Mouse (Mus musculus): ENCODE results near the gene Mgat5. TPM values are rescaled to one million over a fixed set of nuclear protein-coding genes. Genes with fewer than 3 reads are reported as not detected.

Gene Mgat5
- polyA plus RNA-seq, 1 experiment: 4.9 TPM

- H3K27me3 ChIP-seq (ENCODE audit: control insufficient read depth, insufficient read depth, low read length): no peaks in the 10 kb centered on the region
- peak overlapping the region; percentile 97 for H3K27ac ChIP-seq (ENCODE audit: insufficient read depth, low read length)
- peaks cover 8% of the 10 kb centered on the region; the same call in 1 of the 2 replicates for H3K4me1 ChIP-seq (ENCODE audit: control insufficient read depth, insufficient read depth, insufficient read length)
- H3K36me3 ChIP-seq (ENCODE audit: control insufficient read depth, insufficient read depth, low read length): no peaks in the 10 kb centered on the region
- WGBS: under 1% methylated on average over 24 of the region's 24 CpGs
- TF ChIP-seq POLR2A (IDR thresholded peaks at IDR 0.05; ENCODE audit: low read depth, low read length) (no peak), CTCF (IDR thresholded peaks at IDR 0.05; ENCODE audit: extremely low read depth, insufficient read depth, insufficient read length, insufficient replicate concordance) (no peak)
- H3K4me3 ChIP-seq (ENCODE audit: extremely low read depth, insufficient read depth, insufficient read length): peak overlapping the region; percentile 99
- no peak for DNase-seq (ENCODE audit: low read depth in 1 of 2, low spot score in 2 of 2)
Measured at GRCm38 (mm10) chr1:127205501-127206019, 745 bp downstream of the Mgat5 start.

GRCm38 (mm10) chr1:127206020-127206641 lies 1.3 kb downstream of the Mgat5 start:
- no peaks in the 10 kb centered on the region for H3K36me3 ChIP-seq (ENCODE audit: control insufficient read depth, insufficient read depth, low read length)
- TF ChIP-seq POLR2A (IDR thresholded peaks at IDR 0.05; ENCODE audit: low read depth, low read length) (no peak), CTCF (IDR thresholded peaks at IDR 0.05; ENCODE audit: extremely low read depth, insufficient read depth, insufficient read length, insufficient replicate concordance) (no peak)
- peak overlapping the region; percentile 99 for H3K4me3 ChIP-seq (ENCODE audit: extremely low read depth, insufficient read depth, insufficient read length)
- under 1% methylated on average over 39 of the region's 39 CpGs for WGBS
- no peaks in the 10 kb centered on the region for H3K27me3 ChIP-seq (ENCODE audit: control insufficient read depth, insufficient read depth, low read length)
- peak overlapping the region; percentile 97; the same call in 1 of the 2 replicates for H3K27ac ChIP-seq (ENCODE audit: insufficient read depth, low read length)
- peaks cover 8% of the 10 kb centered on the region; the same call in 1 of the 2 replicates for H3K4me1 ChIP-seq (ENCODE audit: control insufficient read depth, insufficient read depth, insufficient read length)
- DNase-seq (ENCODE audit: low read depth in 1 of 2, low spot score in 2 of 2): peak in 1 of 2 experiments; percentile 43

DNA sequence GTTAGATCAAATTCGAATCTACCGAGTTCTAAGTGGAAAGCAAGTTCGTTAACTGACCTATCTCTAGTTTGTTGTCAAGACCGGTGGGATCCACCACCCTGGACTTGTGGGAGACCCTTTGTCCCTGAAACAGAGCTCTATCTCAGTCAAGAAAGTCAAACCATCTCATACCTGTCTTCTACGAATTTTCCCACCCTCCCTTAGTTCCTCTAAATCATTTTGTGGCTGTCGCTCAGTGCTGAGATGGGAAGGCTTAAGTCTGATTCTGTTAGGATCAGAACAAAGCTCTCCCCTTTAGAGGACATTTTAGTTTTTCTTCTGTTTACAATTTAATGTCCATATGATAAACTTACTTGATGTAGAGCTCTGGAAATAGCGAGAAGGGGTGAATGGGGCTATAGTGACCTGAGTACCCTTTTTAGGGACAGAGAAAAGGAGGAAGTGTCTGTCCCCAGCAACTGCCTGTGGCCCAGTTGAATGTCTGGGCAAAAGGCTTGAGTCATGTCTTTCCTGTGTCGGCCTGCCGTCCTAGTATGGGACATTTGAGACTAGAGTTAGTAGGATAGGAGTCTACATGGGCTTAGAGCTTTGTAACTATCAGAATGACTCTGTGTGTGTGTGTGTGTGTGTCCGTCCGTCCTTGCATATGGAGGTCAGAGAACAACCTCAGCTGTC lies 2.2 kb downstream of the Mgat5 start:
- 29% methylated on average over 11 of the region's 11 CpGs for WGBS
- Histone ChIP-seq H3K4me3 (ENCODE audit: extremely low read depth, insufficient read depth, insufficient read length) (0 out of 2 replicates have a peak overlapping the region, but pooled peaks have one; percentile 14), H3K4me1 (ENCODE audit: control insufficient read depth, insufficient read depth, insufficient read length) (peaks cover 8% of the 10 kb centered on the region; the same call in 1 of the 2 replicates), H3K27ac (ENCODE audit: insufficient read depth, low read length) (no peak overlapping the region), H3K36me3 (ENCODE audit: control insufficient read depth, insufficient read depth, low read length) (no peaks in the 10 kb centered on the region), H3K27me3 (ENCODE audit: control insufficient read depth, insufficient read depth, low read length) (no peaks in the 10 kb centered on the region)
- DNase-seq (ENCODE audit: low read depth in 1 of 2, low spot score in 2 of 2): no peak
- TF ChIP-seq CTCF (IDR thresholded peaks at IDR 0.05; ENCODE audit: extremely low read depth, insufficient read depth, insufficient read length, insufficient replicate concordance): no peak
- no peak for TF ChIP-seq POLR2A (IDR thresholded peaks at IDR 0.05; ENCODE audit: low read depth, low read length)

- Histone ChIP-seq H3K36me3 (ENCODE audit: control insufficient read depth, insufficient read depth, low read length) (no peaks in the 10 kb centered on the region), H3K4me3 (ENCODE audit: extremely low read depth, insufficient read depth, insufficient read length) (no peak overlapping the region), H3K27ac (ENCODE audit: insufficient read depth, low read length) (no peak overlapping the region), H3K27me3 (ENCODE audit: control insufficient read depth, insufficient read depth, low read length) (no peaks in the 10 kb centered on the region), H3K4me1 (ENCODE audit: control insufficient read depth, insufficient read depth, insufficient read length) (peaks cover 13% of the 10 kb centered on the region; the same call in 1 of the 2 replicates)
- TF ChIP-seq CTCF (IDR thresholded peaks at IDR 0.05; ENCODE audit: extremely low read depth, insufficient read depth, insufficient read length, insufficient replicate concordance) (no peak), POLR2A (IDR thresholded peaks at IDR 0.05; ENCODE audit: low read depth, low read length) (no peak)
- DNase-seq (ENCODE audit: low read depth in 1 of 2, low spot score in 2 of 2): no peak
- 89% methylated on average over 9 of the region's 9 CpGs for WGBS
Measured at GRCm38 (mm10) chr1:127208167-127208566, 3.4 kb downstream of the Mgat5 start.

GRCm38 (mm10) chr1:127212812-127213211 lies 8.0 kb downstream of the Mgat5 start:
- no peak overlapping the region for H3K27ac ChIP-seq (ENCODE audit: insufficient read depth, low read length)
- 50% methylated on average over 1 of the region's 1 CpGs for WGBS
- no peak for TF ChIP-seq POLR2A (IDR thresholded peaks at IDR 0.05; ENCODE audit: low read depth, low read length)
- TF ChIP-seq CTCF (IDR thresholded peaks at IDR 0.05; ENCODE audit: extremely low read depth, insufficient read depth, insufficient read length, insufficient replicate concordance): no peak

GRCm38 (mm10) chr1:127213434-127213833 lies 8.6 kb downstream of the Mgat5 start:
- H3K4me3 ChIP-seq (ENCODE audit: extremely low read depth, insufficient read depth, insufficient read length): no peak overlapping the region
- no peak overlapping the region for H3K27ac ChIP-seq (ENCODE audit: insufficient read depth, low read length)
- TF ChIP-seq CTCF (IDR thresholded peaks at IDR 0.05; ENCODE audit: extremely low read depth, insufficient read depth, insufficient read length, insufficient replicate concordance): no peak
- no peak for TF ChIP-seq POLR2A (IDR thresholded peaks at IDR 0.05; ENCODE audit: low read depth, low read length)
- H3K4me1 ChIP-seq (ENCODE audit: control insufficient read depth, insufficient read depth, insufficient read length): peaks cover 20% of the 10 kb centered on the region; the same call in 1 of the 2 replicates
- WGBS: 29% methylated on average over 3 of the region's 3 CpGs
- H3K36me3 ChIP-seq (ENCODE audit: control insufficient read depth, insufficient read depth, low read length): no peaks in the 10 kb centered on the region
- DNase-seq (ENCODE audit: low read depth in 1 of 2, low spot score in 2 of 2): no peak
- H3K27me3 ChIP-seq (ENCODE audit: control insufficient read depth, insufficient read depth, low read length): no peaks in the 10 kb centered on the region

More at GRCm38 (mm10) chr1:127212812-127213211, 8.0 kb downstream of the Mgat5 start:
- DNase-seq (ENCODE audit: low read depth in 1 of 2, low spot score in 2 of 2): no peak
- Histone ChIP-seq H3K27me3 (ENCODE audit: control insufficient read depth, insufficient read depth, low read length) (no peaks in the 10 kb centered on the region), H3K4me3 (ENCODE audit: extremely low read depth, insufficient read depth, insufficient read length) (no peak overlapping the region), H3K4me1 (ENCODE audit: control insufficient read depth, insufficient read depth, insufficient read length) (peaks cover 20% of the 10 kb centered on the region; the same call in 1 of the 2 replicates), H3K36me3 (ENCODE audit: control insufficient read depth, insufficient read depth, low read length) (no peaks in the 10 kb centered on the region)

Data from spleen, adult 2 months (tissue).